Mouse (Mus musculus): ENCODE results near the gene Arid3a. TPM values are rescaled to one million over a fixed set of nuclear protein-coding genes. Genes with fewer than 3 reads are reported as not detected.

Gene Arid3a
- total RNA-seq, 1 experiment: 16.3 TPM

DNA sequence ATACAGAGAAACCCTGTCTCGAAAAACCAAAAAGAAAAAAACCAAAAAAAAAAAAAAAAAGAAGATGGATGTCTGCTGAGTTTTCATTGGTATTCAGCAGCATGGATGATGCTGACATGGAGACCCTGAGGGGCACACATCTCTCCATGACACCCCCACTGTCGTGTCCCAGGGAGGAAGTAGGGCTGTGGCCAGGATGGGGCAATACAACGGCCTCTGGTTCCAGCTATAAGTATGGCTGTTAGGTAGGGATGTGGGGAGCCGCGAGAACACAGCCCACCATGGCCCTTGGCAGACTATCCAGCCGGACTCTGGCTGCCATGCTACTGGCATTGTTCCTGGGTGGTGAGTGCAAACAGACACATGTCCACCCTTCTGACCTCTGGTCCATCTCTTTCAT, 40.8 kb upstream of the Arid3a start, which contains the start of gene Elane:
Gene Elane (plus strand): TSS at position 194 of the 400 bp plus-strand sequence.
- no peak within 1 kb of the TSS for H3K27ac ChIP-seq (ENCODE audit: insufficient read depth, low read depth, low read length, poor library complexity, severe bottlenecking)
- no peak within 1 kb of the TSS for H3K9ac ChIP-seq (ENCODE audit: insufficient read depth, low read depth, low read length, poor library complexity, severe bottlenecking)
- no peak for TF ChIP-seq MAFK (IDR thresholded peaks at IDR 0.05; ENCODE audit: insufficient read depth, low read depth, low read length)
- no peak for TF ChIP-seq ZNF384 (IDR thresholded peaks at IDR 0.05; ENCODE audit: low read depth, low read length)
- TF ChIP-seq ZC3H11A (IDR thresholded peaks at IDR 0.05; ENCODE audit: borderline replicate concordance, low read depth, low read length): no peak
- TF ChIP-seq HCFC1 (IDR thresholded peaks at IDR 0.05; ENCODE audit: borderline replicate concordance, insufficient read depth, low read length): no peak
- TF ChIP-seq CHD2 (IDR thresholded peaks at IDR 0.05; ENCODE audit: low read depth, low read length): no peak
- H3K4me3 ChIP-seq (ENCODE audit: insufficient read depth in 1 of 2, low read depth in 1 of 2, low read length in 2 of 2, poor library complexity in 1 of 2, severe bottlenecking in 1 of 2): no peak within 1 kb of the TSS
- H3K4me1 ChIP-seq (ENCODE audit: control insufficient read depth in 2 of 2, insufficient read depth in 2 of 2, low read length in 2 of 2, poor library complexity in 1 of 2): peaks cover 0 to 9% of the 10 kb centered on the region in 2 experiments; a peak in 1 of 4 replicates
- no peaks in the 10 kb centered on the region for H3K9me3 ChIP-seq (ENCODE audit: control insufficient read depth, insufficient read depth, low read depth, low read length)
- DNase-seq (ENCODE audit: low read depth, low spot score): no peak
- in situ Hi-C loops (cut with MboI; ENCODE audit: low sequenced_read_pairs in 2 of 2, unreplicated experiment in 2 of 2): no loop called here
- no peaks in the 10 kb centered on the region for H3K36me3 ChIP-seq (ENCODE audit: control insufficient read depth, insufficient read depth, low read length, poor library complexity, severe bottlenecking)

DNA sequence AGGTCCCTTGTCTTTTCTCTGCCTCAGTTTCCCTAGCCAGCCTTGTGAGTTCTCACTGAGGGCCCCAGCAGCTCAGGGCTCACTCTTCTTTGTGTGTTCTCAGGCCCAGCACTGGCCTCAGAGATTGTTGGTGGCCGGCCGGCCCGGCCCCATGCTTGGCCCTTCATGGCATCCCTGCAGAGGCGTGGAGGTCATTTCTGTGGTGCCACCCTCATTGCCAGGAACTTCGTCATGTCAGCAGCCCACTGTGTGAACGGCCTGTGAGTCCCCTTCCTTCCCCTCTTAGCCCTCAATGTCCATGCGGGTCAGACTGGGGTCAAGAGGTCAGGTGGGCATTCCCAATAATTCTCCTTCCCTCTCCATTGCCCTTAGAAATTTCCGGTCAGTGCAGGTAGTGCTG, 40.2 kb upstream of the Arid3a start:
- Histone ChIP-seq H3K9ac (ENCODE audit: insufficient read depth, low read depth, low read length, poor library complexity, severe bottlenecking) (no peak overlapping the region), H3K9me3 (ENCODE audit: control insufficient read depth, insufficient read depth, low read depth, low read length) (no peaks in the 10 kb centered on the region), H3K36me3 (ENCODE audit: control insufficient read depth, insufficient read depth, low read length, poor library complexity, severe bottlenecking) (no peaks in the 10 kb centered on the region), H3K4me1 (ENCODE audit: control insufficient read depth in 2 of 2, insufficient read depth in 2 of 2, low read length in 2 of 2, poor library complexity in 1 of 2) (peaks cover 0 to 8% of the 10 kb centered on the region in 2 experiments; a peak in 1 of 4 replicates), H3K4me3 (ENCODE audit: insufficient read depth in 1 of 2, low read depth in 1 of 2, low read length in 2 of 2, poor library complexity in 1 of 2, severe bottlenecking in 1 of 2) (no peak overlapping the region), H3K27ac (ENCODE audit: insufficient read depth, low read depth, low read length, poor library complexity, severe bottlenecking) (no peak overlapping the region)
- no peak for DNase-seq (ENCODE audit: low read depth, low spot score)
- in situ Hi-C loops (cut with MboI; ENCODE audit: low sequenced_read_pairs in 2 of 2, unreplicated experiment in 2 of 2): no loop called here
- TF ChIP-seq MAFK (IDR thresholded peaks at IDR 0.05; ENCODE audit: insufficient read depth, low read depth, low read length) (no peak), ZC3H11A (IDR thresholded peaks at IDR 0.05; ENCODE audit: borderline replicate concordance, low read depth, low read length) (no peak), HCFC1 (IDR thresholded peaks at IDR 0.05; ENCODE audit: borderline replicate concordance, insufficient read depth, low read length) (no peak), CHD2 (IDR thresholded peaks at IDR 0.05; ENCODE audit: low read depth, low read length) (no peak), ZNF384 (IDR thresholded peaks at IDR 0.05; ENCODE audit: low read depth, low read length) (no peak)

DNA sequence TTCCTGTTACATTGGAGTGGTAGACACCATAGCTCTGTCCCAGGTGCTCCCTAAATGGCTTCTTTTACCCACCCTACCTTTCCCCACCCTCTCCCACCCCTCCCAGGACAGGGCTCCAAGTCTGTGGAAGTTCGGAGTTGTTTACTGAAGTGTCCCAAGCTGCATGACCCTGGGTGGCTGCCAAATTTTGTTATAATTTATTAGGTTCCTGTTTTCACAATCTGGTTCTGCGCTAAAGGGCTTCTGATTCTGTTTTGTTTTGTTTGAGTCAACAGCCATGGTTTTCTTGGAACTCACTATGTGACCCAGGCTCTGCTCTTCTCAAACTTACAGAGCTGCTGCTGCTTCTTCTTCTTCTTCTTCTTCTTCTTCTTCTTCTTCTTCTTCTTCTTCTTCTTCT, 37.5 kb upstream of the Arid3a start:
- Histone ChIP-seq H3K9me3 (ENCODE audit: control insufficient read depth, insufficient read depth, low read depth, low read length) (no peaks in the 10 kb centered on the region), H3K36me3 (ENCODE audit: control insufficient read depth, insufficient read depth, low read length, poor library complexity, severe bottlenecking) (no peaks in the 10 kb centered on the region), H3K4me1 (ENCODE audit: control insufficient read depth in 2 of 2, insufficient read depth in 2 of 2, low read length in 2 of 2, poor library complexity in 1 of 2) (no peaks in the 10 kb centered on the region; a peak in 1 of 4 replicates), H3K4me3 (ENCODE audit: insufficient read depth in 1 of 2, low read depth in 1 of 2, low read length in 2 of 2, poor library complexity in 1 of 2, severe bottlenecking in 1 of 2) (no peak overlapping the region), H3K9ac (ENCODE audit: insufficient read depth, low read depth, low read length, poor library complexity, severe bottlenecking) (no peak overlapping the region), H3K27ac (ENCODE audit: insufficient read depth, low read depth, low read length, poor library complexity, severe bottlenecking) (no peak overlapping the region)
- in situ Hi-C loops (cut with MboI; ENCODE audit: low sequenced_read_pairs in 2 of 2, unreplicated experiment in 2 of 2): no loop called here
- TF ChIP-seq HCFC1 (IDR thresholded peaks at IDR 0.05; ENCODE audit: borderline replicate concordance, insufficient read depth, low read length) (no peak), CHD2 (IDR thresholded peaks at IDR 0.05; ENCODE audit: low read depth, low read length) (no peak), ZNF384 (IDR thresholded peaks at IDR 0.05; ENCODE audit: low read depth, low read length) (no peak), MAFK (IDR thresholded peaks at IDR 0.05; ENCODE audit: insufficient read depth, low read depth, low read length) (no peak), ZC3H11A (IDR thresholded peaks at IDR 0.05; ENCODE audit: borderline replicate concordance, low read depth, low read length) (no peak)
- DNase-seq (ENCODE audit: low read depth, low spot score): no peak

GRCm38 (mm10) chr10:79890670-79891069, 36.2 kb upstream of the Arid3a start, which contains the start of gene Cfd:
TSS of gene Cfd (plus strand) at chr10:79890853.
- Histone ChIP-seq H3K27ac (ENCODE audit: insufficient read depth, low read depth, low read length, poor library complexity, severe bottlenecking) (no peak within 1 kb of the TSS), H3K9ac (ENCODE audit: insufficient read depth, low read depth, low read length, poor library complexity, severe bottlenecking) (no peak within 1 kb of the TSS), H3K36me3 (ENCODE audit: control insufficient read depth, insufficient read depth, low read length, poor library complexity, severe bottlenecking) (peaks cover 4% of the 10 kb centered on the region; the same call in 1 of the 2 replicates), H3K4me1 (ENCODE audit: control insufficient read depth in 2 of 2, insufficient read depth in 2 of 2, low read length in 2 of 2, poor library complexity in 1 of 2) (no peaks in the 10 kb centered on the region; a peak in 1 of 4 replicates), H3K4me3 (ENCODE audit: insufficient read depth in 1 of 2, low read depth in 1 of 2, low read length in 2 of 2, poor library complexity in 1 of 2, severe bottlenecking in 1 of 2) (no peak within 1 kb of the TSS), H3K9me3 (ENCODE audit: control insufficient read depth, insufficient read depth, low read depth, low read length) (no peaks in the 10 kb centered on the region)
- no peak for DNase-seq (ENCODE audit: low read depth, low spot score)
- in situ Hi-C loops (cut with MboI; ENCODE audit: low sequenced_read_pairs in 2 of 2, unreplicated experiment in 2 of 2): no loop called here
- TF ChIP-seq CHD2 (IDR thresholded peaks at IDR 0.05; ENCODE audit: low read depth, low read length) (no peak), ZC3H11A (IDR thresholded peaks at IDR 0.05; ENCODE audit: borderline replicate concordance, low read depth, low read length) (no peak)
